Mouse (Mus musculus) bone marrow macrophage, adult 2 months (primary cell): Measurements from ENCODE around the gene Ddx43.

Experiments used
- CTCF ChIP-seq: IDR thresholded peaks from 2 replicates; pipeline ENCODE4 v1.5.1; 2012; ENCODE audit warnings: low read depth, mild to moderate bottlenecking, low read length, moderate library complexity
- POLR2A ChIP-seq: IDR thresholded peaks from 2 replicates; pipeline ENCODE4 v1.6.1; 2012; ENCODE audit warnings: mild to moderate bottlenecking, low read depth, low read length, borderline replicate concordance

- TF ChIP-seq POLR2A (no peak), CTCF (no peak)
Measured at GRCm38 (mm10) chr9:78442237-78442578, 46.6 kb downstream of the Ddx43 start.
